Mouse (Mus musculus) lung, embryonic 16.5 days (tissue): ENCODE results near the gene Eif1b. TPM values are rescaled to one million over a fixed set of nuclear protein-coding genes. Genes with fewer than 3 reads are reported as not detected.

Experiments used
- ATAC-seq: fragments of 200-750 bp; cut with Nextera tagmentation; 2 replicates; pipeline ENCODE4 v1.8.0; 2017; ENCODE audit warnings: low read depth, mild to moderate bottlenecking, moderate library complexity
- H3K27ac ChIP-seq: fragments of 300-500 bp; sonication (generic); 2 replicates; pipeline ENCODE4 v1.5.1; 2014; ENCODE audit warnings: mild to moderate bottlenecking, control low read depth, low read length
- H3K27me3 ChIP-seq: fragments of 300-500 bp; sonication (generic); 2 replicates; pipeline ENCODE4 v1.6.1; 2014; ENCODE audit warnings: low read depth, low read length, mixed read lengths; ENCODE audit not compliant: control insufficient read depth, insufficient read depth
- H3K36me3 ChIP-seq: fragments of 300-500 bp; sonication (generic); 2 replicates; pipeline ENCODE4 v1.6.1; 2014; ENCODE audit warnings: low read length; ENCODE audit not compliant: control insufficient read depth, insufficient read depth
- H3K4me1 ChIP-seq: fragments of 300-500 bp; sonication (generic); replicated peaks from 2 replicates; pipeline ENCODE4 v1.6.1; 2014; ENCODE audit warnings: low read length, mixed read lengths; ENCODE audit not compliant: control insufficient read depth, insufficient read depth
- H3K4me2 ChIP-seq: fragments of 300-500 bp; sonication (generic); 2 replicates; pipeline ENCODE4 v1.6.1; 2014; ENCODE audit warnings: low read depth, low read length, control low read depth
- H3K4me3 ChIP-seq: fragments of 300-500 bp; sonication (generic); 2 replicates; pipeline ENCODE4 v1.5.1; 2014; ENCODE audit warnings: mild to moderate bottlenecking, low read length, control low read depth
- H3K9ac ChIP-seq: fragments of 300-500 bp; sonication (generic); 2 replicates; pipeline ENCODE4 v1.6.1; 2014; ENCODE audit warnings: low read length, control low read depth
- H3K9me3 ChIP-seq: fragments of 300-500 bp; sonication (generic); 2 replicates; pipeline ENCODE4 v1.6.1; 2016; ENCODE audit warnings: low read length; ENCODE audit not compliant: control insufficient read depth
- whole genome bisulfite sequencing: fragments of 180-500 bp; shearing (Covaris S2); extraction: QIAGEN DNeasy Blood & Tissue Kit; methylation state at CpG from one replicate; pipeline ENCODE4 v1.1.7; 2014; 5-methylcytosine and 5-hydroxymethylcytosine counted together
- polyA plus RNA-seq: library from polyadenylated mRNA; unstranded; fragments of >200 nt; fragmentation: Nextera tagmentation; extraction: Ambion mirVana; gene quantifications from 2 replicates; pipeline ENCODE4 v1.2.1, GENCODE M21; 2015

The Eif1b gene
- 155 and 173 TPM in 2 replicates for polyA plus RNA-seq

DNA sequence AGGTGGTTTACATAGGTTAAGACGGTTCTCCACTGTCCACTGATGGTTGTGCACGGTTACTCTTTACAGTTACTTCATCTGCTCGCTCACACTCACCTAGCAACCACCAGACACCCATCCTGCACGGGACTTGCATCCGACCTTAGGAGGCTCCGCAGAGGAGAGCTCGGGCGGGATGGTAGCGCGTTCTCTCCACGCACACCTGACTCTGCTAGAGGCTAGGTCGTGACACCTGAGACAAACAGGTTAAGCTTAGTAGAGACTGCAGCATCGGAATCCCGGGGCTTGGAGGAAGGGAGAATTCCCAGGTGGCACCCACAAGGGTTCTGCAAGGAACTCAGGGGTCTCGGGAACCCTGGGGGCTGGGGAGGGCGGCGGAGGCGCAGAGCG, at the start of gene Eif1b:
Gene Eif1b, plus strand, starts transcription at position 223 of the 390 bp plus-strand sequence.
- H3K4me1 ChIP-seq, result peaks cover 9% of the 10 kb centered on the region
- H3K4me3 ChIP-seq, result peak within 1 kb of the TSS; percentile 94
- no peaks in the 10 kb centered on the region for H3K27me3 ChIP-seq
- peak within 1 kb of the TSS; percentile 99 for H3K9ac ChIP-seq
- peak; percentile 34 for ATAC-seq
- H3K36me3 ChIP-seq, result peaks cover 11% of the 10 kb centered on the region; the same call in 1 of the 2 replicates
- 3% methylated on average over 19 of the region's 19 CpGs for WGBS
- H3K4me2 ChIP-seq, result peak within 1 kb of the TSS; percentile 79
- peak within 1 kb of the TSS; percentile 92 for H3K27ac ChIP-seq
- no peaks in the 10 kb centered on the region for H3K9me3 ChIP-seq

DNA sequence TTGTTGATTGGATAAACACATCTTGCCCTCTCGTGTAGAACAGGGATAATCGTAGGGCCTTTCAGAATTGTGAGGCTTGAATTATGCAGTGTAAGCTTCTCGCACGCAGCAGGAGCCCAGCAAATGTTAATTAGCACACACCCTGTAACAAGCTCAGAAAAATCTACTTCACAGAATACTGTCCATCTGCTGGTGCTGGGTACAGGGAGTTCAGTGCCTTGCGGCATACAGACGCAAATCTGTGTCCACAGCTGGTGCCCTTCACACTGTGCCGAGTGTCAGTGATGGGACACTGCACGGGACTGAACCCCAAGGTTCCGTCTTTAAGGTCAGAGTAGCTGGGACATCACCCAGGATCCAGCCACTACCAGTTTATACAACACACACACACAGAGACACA, 47.4 kb upstream of the Eif1b start:
- no peaks in the 10 kb centered on the region for H3K4me1 ChIP-seq
- H3K27ac ChIP-seq, result no peak overlapping the region
- H3K27me3 ChIP-seq, result no peaks in the 10 kb centered on the region
- no peaks in the 10 kb centered on the region for H3K36me3 ChIP-seq
- no peaks in the 10 kb centered on the region; the same call in 1 of the 2 replicates for H3K9me3 ChIP-seq
- ATAC-seq, result no peak
- no peak overlapping the region for H3K9ac ChIP-seq
- WGBS, result 61% methylated on average over 9 of the region's 9 CpGs
- no peak overlapping the region for H3K4me2 ChIP-seq
- H3K4me3 ChIP-seq, result no peak overlapping the region

DNA sequence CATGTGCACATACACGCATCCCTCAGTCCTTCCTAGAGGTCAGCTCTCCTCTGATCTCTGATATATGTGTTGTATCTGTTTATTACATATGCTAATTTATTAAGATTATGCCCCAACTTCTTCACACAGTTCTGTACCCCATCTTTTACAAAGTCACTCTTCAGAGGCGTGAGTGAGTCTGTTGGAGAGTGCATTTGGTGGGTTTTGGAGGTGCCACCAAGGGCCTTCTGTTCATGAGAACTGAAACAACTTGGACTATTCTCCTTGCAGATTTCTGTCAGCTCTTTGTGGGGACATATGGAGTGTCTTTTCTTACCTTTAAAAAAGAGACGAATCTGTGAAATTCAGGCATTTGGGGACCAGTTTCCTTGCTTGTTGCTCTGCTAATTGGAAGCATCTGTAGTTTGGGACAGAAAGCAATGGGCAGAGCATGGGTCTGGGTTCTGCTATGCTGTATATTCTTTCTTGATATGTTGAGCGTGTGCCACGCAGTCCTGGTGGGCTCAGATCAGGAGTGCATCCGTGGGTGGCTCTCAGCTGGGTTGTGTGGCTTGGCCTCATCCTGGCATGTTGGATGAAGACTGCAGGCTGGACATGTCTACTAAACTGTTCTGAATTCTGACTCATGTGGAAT, 42.2 kb upstream of the Eif1b start:
- H3K36me3 ChIP-seq, result no peaks in the 10 kb centered on the region
- no peaks in the 10 kb centered on the region for H3K27me3 ChIP-seq
- H3K9ac ChIP-seq, result no peak overlapping the region
- H3K4me3 ChIP-seq, result no peak overlapping the region
- 83% methylated on average over 6 of the region's 6 CpGs for WGBS
- no peaks in the 10 kb centered on the region for H3K9me3 ChIP-seq
- no peak overlapping the region for H3K4me2 ChIP-seq
- no peaks in the 10 kb centered on the region for H3K4me1 ChIP-seq
- no peak for ATAC-seq
- H3K27ac ChIP-seq, result no peak overlapping the region

DNA sequence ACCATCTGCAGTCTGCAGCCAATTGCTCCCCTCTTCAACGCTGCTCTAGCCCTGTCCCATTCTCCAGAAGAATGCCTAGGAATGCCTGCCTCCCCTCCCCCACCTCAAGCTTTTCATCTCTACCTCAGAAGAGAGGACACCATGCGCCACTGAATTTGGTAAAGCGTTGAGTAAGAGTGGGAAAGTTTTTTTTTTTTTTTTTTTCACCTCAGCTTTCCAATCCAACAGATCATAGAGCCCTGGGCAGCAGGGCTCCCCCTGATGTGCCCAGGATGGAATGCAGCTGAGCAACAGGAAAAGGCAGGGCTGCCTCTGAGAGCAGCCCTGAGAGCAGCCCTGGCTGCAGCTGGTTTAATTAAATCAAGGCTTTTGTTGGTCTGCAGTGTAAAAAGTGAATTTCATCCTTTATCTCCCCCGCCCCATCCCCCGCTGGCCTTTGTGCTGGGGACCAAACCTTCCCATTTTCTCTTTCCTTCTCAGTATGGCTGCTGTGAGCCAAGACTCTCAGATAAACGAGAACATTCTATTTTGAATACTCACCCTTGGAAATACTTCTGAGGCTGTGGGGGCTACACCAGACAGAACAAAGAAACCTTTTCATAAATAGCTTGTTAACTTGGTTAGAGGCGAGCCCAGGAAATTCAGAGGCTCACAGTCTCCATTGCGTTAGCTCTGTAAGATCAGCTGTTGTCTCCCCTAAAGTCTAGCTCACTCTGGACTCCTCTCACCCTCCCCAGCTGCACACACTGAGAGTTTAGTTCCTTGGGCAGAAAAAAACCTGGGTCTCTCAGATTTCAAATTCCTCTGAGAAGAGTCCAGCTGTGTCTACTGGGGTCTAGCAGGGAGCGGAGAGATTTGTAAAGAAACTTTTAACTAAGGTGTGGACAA, 36.0 kb upstream of the Eif1b start:
- Histone ChIP-seq H3K4me2 (no peak overlapping the region), H3K27ac (peak overlapping the region; percentile 50), H3K4me1 (peaks cover 7% of the 10 kb centered on the region; the same call in 1 of the 2 replicates), H3K4me3 (no peak overlapping the region), H3K9me3 (no peaks in the 10 kb centered on the region), H3K27me3 (no peaks in the 10 kb centered on the region), H3K36me3 (no peaks in the 10 kb centered on the region), H3K9ac (no peak overlapping the region)
- peak; percentile 68; the same call in 1 of the 2 replicates for ATAC-seq
- 23% methylated on average over 9 of the region's 9 CpGs for WGBS

DNA sequence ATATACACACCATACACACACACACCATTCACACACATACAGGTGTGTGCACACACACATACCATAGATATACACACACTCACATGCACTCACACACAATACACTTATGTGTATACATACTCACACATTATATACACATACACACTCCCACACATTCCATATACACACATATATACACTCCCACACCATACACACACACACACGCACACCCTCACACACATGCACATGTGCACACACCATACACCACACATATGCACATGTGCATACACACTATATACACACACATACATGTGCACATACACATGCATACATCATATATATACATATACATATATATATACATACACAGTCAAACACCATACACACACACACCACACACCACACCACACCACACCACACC, 21.6 kb upstream of the Eif1b start:
- no peak overlapping the region for H3K4me3 ChIP-seq
- 90% methylated on average over 1 of the region's 1 CpGs for WGBS
- H3K4me1 ChIP-seq, result no peaks in the 10 kb centered on the region
- H3K9ac ChIP-seq, result no peak overlapping the region
- no peaks in the 10 kb centered on the region for H3K36me3 ChIP-seq
- no peak for ATAC-seq
- H3K27me3 ChIP-seq, result no peaks in the 10 kb centered on the region
- H3K9me3 ChIP-seq, result no peaks in the 10 kb centered on the region
- H3K4me2 ChIP-seq, result no peak overlapping the region
- H3K27ac ChIP-seq, result no peak overlapping the region

GRCm38 (mm10) chr9:120481644-120482043, 10.4 kb upstream of the Eif1b start:
- H3K9me3 ChIP-seq, result no peaks in the 10 kb centered on the region
- no peak overlapping the region for H3K4me2 ChIP-seq
- no peak overlapping the region for H3K27ac ChIP-seq
- H3K4me3 ChIP-seq, result no peak overlapping the region
- H3K4me1 ChIP-seq, result no peaks in the 10 kb centered on the region
- ATAC-seq, result no peak
- no peak overlapping the region for H3K9ac ChIP-seq
- no peaks in the 10 kb centered on the region for H3K36me3 ChIP-seq
- no peaks in the 10 kb centered on the region for H3K27me3 ChIP-seq
- WGBS, result 79% methylated on average over 3 of the region's 3 CpGs

- no peaks in the 10 kb centered on the region for H3K27me3 ChIP-seq
- no peaks in the 10 kb centered on the region for H3K4me1 ChIP-seq
- WGBS, result 93% methylated on average over 4 of the region's 4 CpGs
- H3K4me2 ChIP-seq, result no peak overlapping the region
- no peaks in the 10 kb centered on the region for H3K9me3 ChIP-seq
- no peak for ATAC-seq
- H3K27ac ChIP-seq, result no peak overlapping the region
- H3K4me3 ChIP-seq, result no peak overlapping the region
- H3K9ac ChIP-seq, result no peak overlapping the region
- no peaks in the 10 kb centered on the region for H3K36me3 ChIP-seq
Observed at GRCm38 (mm10) chr9:120482382-120482781, 9.7 kb upstream of the Eif1b start.

DNA sequence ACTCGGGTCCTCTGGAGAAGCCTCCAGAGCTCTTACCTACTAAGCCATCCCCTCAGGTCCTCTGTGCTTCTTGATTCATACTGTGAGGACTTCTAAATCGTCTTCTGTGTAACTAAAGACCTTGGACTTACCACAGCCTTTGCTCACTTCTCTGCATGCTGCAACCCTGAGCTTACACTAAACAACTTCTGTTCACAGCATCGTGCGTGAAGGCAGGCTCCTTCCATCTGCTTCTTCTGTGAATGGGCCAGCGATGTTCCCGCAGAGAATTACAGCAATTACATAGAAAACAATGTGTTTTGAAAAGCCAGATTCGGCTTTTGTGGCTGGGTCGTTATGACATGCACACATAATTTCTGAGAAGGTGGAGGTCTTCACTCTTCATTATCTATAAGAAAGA, 8.9 kb upstream of the Eif1b start:
- no peaks in the 10 kb centered on the region for H3K4me1 ChIP-seq
- WGBS, result 81% methylated on average over 8 of the region's 8 CpGs
- H3K27me3 ChIP-seq, result no peaks in the 10 kb centered on the region
- no peak overlapping the region for H3K27ac ChIP-seq
- no peak overlapping the region for H3K4me2 ChIP-seq
- no peaks in the 10 kb centered on the region for H3K9me3 ChIP-seq
- H3K9ac ChIP-seq, result no peak overlapping the region
- H3K4me3 ChIP-seq, result no peak overlapping the region
- no peaks in the 10 kb centered on the region for H3K36me3 ChIP-seq
- no peak for ATAC-seq

- H3K4me1 ChIP-seq, result no peaks in the 10 kb centered on the region; the same call in 1 of the 2 replicates
- WGBS, result 68% methylated on average over 8 of the region's 8 CpGs
- H3K27me3 ChIP-seq, result no peaks in the 10 kb centered on the region
- no peak overlapping the region for H3K9ac ChIP-seq
- H3K4me2 ChIP-seq, result no peak overlapping the region
- no peak overlapping the region for H3K4me3 ChIP-seq
- no peaks in the 10 kb centered on the region for H3K9me3 ChIP-seq
- no peak overlapping the region for H3K27ac ChIP-seq
- H3K36me3 ChIP-seq, result no peaks in the 10 kb centered on the region
- ATAC-seq, result no peak
Observed at GRCm38 (mm10) chr9:120487076-120487475, 5.0 kb upstream of the Eif1b start.
